Mouse (Mus musculus) MEL (cell line): Measurements from ENCODE around the gene Nmrk2. TPM values are rescaled to one million over a fixed set of nuclear protein-coding genes. Genes with fewer than 3 reads are reported as not detected.

Source experiments
- DNase-seq: peaks from one replicate; pipeline ENCODE4 v3.0.0; 2011; ENCODE audit warnings: low read depth, low spot score
- H3K27ac ChIP-seq: 2 replicates; pipeline ENCODE4 v1.5.1; 2012; ENCODE audit warnings: low read depth, mild to moderate bottlenecking, control low read depth, low read length, moderate library complexity; ENCODE audit not compliant: control insufficient read depth
- H3K27me3 ChIP-seq, 2 experiments: fragments of 150-350 bp in 1 of 2; sonication (generic) in 1 of 2; 2 replicates each; pipeline ENCODE4 v1.6.1; 2012; ENCODE audit warnings: low read length in 2 of 2, mild to moderate bottlenecking in 2 of 2, improper control_type of control experiment in 1 of 2, moderate library complexity in 1 of 2; ENCODE audit not compliant: insufficient read depth in 2 of 2, control insufficient read depth in 1 of 2
- H3K36me3 ChIP-seq, 2 experiments: 2 replicates each; pipeline ENCODE4 v1.6.1; 2012 to 2014; ENCODE audit warnings: low read length in 2 of 2, improper control_type of control experiment in 1 of 2, inconsistent platforms in 1 of 2, mild to moderate bottlenecking in 1 of 2; ENCODE audit not compliant: insufficient read depth in 2 of 2, control insufficient read depth in 1 of 2
- H3K4me1 ChIP-seq, 2 experiments: fragments of 150-350 bp in 1 of 2; sonication (generic) in 1 of 2; 2 replicates each; pipeline ENCODE4 v1.6.1; 2012; ENCODE audit warnings: low read length in 2 of 2, improper control_type of control experiment in 1 of 2, mild to moderate bottlenecking in 1 of 2; ENCODE audit not compliant: insufficient read depth in 2 of 2, control insufficient read depth in 1 of 2
- H3K4me3 ChIP-seq, 2 experiments: fragments of 150-350 bp in 1 of 2; sonication (generic) in 1 of 2; 2 replicates each; pipeline ENCODE4 v1.5.1; 2012; ENCODE audit warnings: low read depth in 2 of 2, low read length in 2 of 2, mild to moderate bottlenecking in 2 of 2, moderate library complexity in 2 of 2, control low read depth in 1 of 2, improper control_type of control experiment in 1 of 2; ENCODE audit not compliant: control insufficient read depth in 1 of 2, insufficient read depth in 1 of 2
- H3K79me2 ChIP-seq: 2 replicates; pipeline ENCODE4 v1.6.1; 2012; ENCODE audit warnings: mild to moderate bottlenecking, low read length, moderate library complexity; ENCODE audit not compliant: control insufficient read depth, poor library complexity, insufficient read depth
- H3K9ac ChIP-seq: 2 replicates; pipeline ENCODE4 v1.6.1; 2012; ENCODE audit warnings: low read depth, mild to moderate bottlenecking, control low read depth, low read length, moderate library complexity; ENCODE audit not compliant: control insufficient read depth, poor library complexity, severe bottlenecking
- H3K9me3 ChIP-seq: fragments of 150-350 bp; sonication (generic); replicated peaks from 2 replicates; pipeline ENCODE4 v1.6.1; 2012; ENCODE audit warnings: mild to moderate bottlenecking, low read length, improper control_type of control experiment, moderate library complexity; ENCODE audit not compliant: insufficient read depth
- CHD1 ChIP-seq: IDR thresholded peaks from 2 replicates; pipeline ENCODE4 v1.6.1; 2012; ENCODE audit warnings: low read depth, mild to moderate bottlenecking, inconsistent platforms, low read length, improper control_type of control experiment
- ELF1 ChIP-seq: IDR thresholded peaks from 2 replicates; pipeline ENCODE4 v1.6.1; 2014; ENCODE audit warnings: low read depth, mild to moderate bottlenecking, inconsistent platforms, low read length, improper control_type of control experiment, moderate library complexity
- EP300 ChIP-seq, 2 experiments: IDR thresholded peaks; 2 replicates each; pipeline ENCODE4 v1.6.1; 2011; ENCODE audit warnings: improper control_type of control experiment in 2 of 2, low read length in 2 of 2, low read depth in 1 of 2, mild to moderate bottlenecking in 1 of 2
- GABPA ChIP-seq: IDR thresholded peaks from 2 replicates; pipeline ENCODE4 v1.6.1; 2012; ENCODE audit warnings: low read depth, mild to moderate bottlenecking, inconsistent platforms, low read length, improper control_type of control experiment, moderate library complexity
- GATA1 ChIP-seq: IDR thresholded peaks from 2 replicates; pipeline ENCODE4 v1.6.1; 2011; ENCODE audit warnings: low read depth, low read length, improper control_type of control experiment
- HCFC1 ChIP-seq: IDR thresholded peaks from 2 replicates; pipeline ENCODE4 v1.6.1; 2012; ENCODE audit warnings: low read depth, mild to moderate bottlenecking, inconsistent platforms, low read length, improper control_type of control experiment, moderate library complexity
- JUND ChIP-seq: IDR thresholded peaks from 2 replicates; pipeline ENCODE4 v1.6.1; 2011; ENCODE audit warnings: low read depth, mild to moderate bottlenecking, improper control_type of control experiment, low read length
- MAFK ChIP-seq: IDR thresholded peaks from 2 replicates; pipeline ENCODE4 v1.6.1; 2011; ENCODE audit warnings: low read depth, mild to moderate bottlenecking, low read length, improper control_type of control experiment, borderline replicate concordance
- MAZ ChIP-seq: IDR thresholded peaks from 2 replicates; pipeline ENCODE4 v1.6.1; 2012; ENCODE audit warnings: low read depth, mild to moderate bottlenecking, inconsistent platforms, low read length, improper control_type of control experiment
- MEF2A ChIP-seq: IDR thresholded peaks from 2 replicates; pipeline ENCODE4 v1.6.1; 2014; ENCODE audit warnings: low read depth, mild to moderate bottlenecking, inconsistent platforms, low read length, improper control_type of control experiment; ENCODE audit not compliant: poor library complexity, insufficient replicate concordance, severe bottlenecking; ENCODE audit errors: extremely low read depth
- MYB ChIP-seq: IDR thresholded peaks from 2 replicates; pipeline ENCODE4 v1.6.1; 2011; ENCODE audit warnings: mild to moderate bottlenecking, low read depth, low read length, improper control_type of control experiment
- MYC ChIP-seq: IDR thresholded peaks from 2 replicates; pipeline ENCODE4 v1.6.1; 2011; ENCODE audit warnings: low read depth, mild to moderate bottlenecking, low read length, improper control_type of control experiment, moderate library complexity
- NELFE ChIP-seq: IDR thresholded peaks from 2 replicates; pipeline ENCODE4 v1.6.1; 2011; ENCODE audit warnings: low read depth, low read length, improper control_type of control experiment
- POLR2AphosphoS2 ChIP-seq: IDR thresholded peaks from 2 replicates; pipeline ENCODE4 v1.6.1; 2011; ENCODE audit warnings: low read length, improper control_type of control experiment
- POLR2AphosphoS5 ChIP-seq: IDR thresholded peaks from 2 replicates; pipeline ENCODE4 v1.6.1; 2012; ENCODE audit warnings: low read depth, borderline replicate concordance, mild to moderate bottlenecking, inconsistent platforms, low read length, moderate library complexity, mixed read lengths
- RCOR1 ChIP-seq: IDR thresholded peaks from 2 replicates; pipeline ENCODE4 v1.6.1; 2012; ENCODE audit warnings: low read depth, mild to moderate bottlenecking, inconsistent platforms, low read length, improper control_type of control experiment
- TAL1 ChIP-seq: IDR thresholded peaks from 2 replicates; pipeline ENCODE4 v1.6.1; 2012; ENCODE audit warnings: mild to moderate bottlenecking, inconsistent platforms, low read length, moderate library complexity, mixed read lengths
- TBP ChIP-seq: IDR thresholded peaks from 2 replicates; pipeline ENCODE4 v1.8.0; 2011; ENCODE audit warnings: low read depth, low read length, improper control_type of control experiment
- UBTF ChIP-seq: IDR thresholded peaks from 2 replicates; pipeline ENCODE4 v1.6.1; 2012; ENCODE audit warnings: low read depth, mild to moderate bottlenecking, inconsistent platforms, low read length, improper control_type of control experiment, moderate library complexity, borderline replicate concordance; ENCODE audit not compliant: insufficient read depth
- USF1 ChIP-seq: IDR thresholded peaks from 2 replicates; pipeline ENCODE4 v1.6.1; 2014; ENCODE audit warnings: low read depth, mild to moderate bottlenecking, inconsistent platforms, low read length, improper control_type of control experiment, moderate library complexity
- USF2 ChIP-seq, 2 experiments: IDR thresholded peaks; 2 replicates each; pipeline ENCODE4 v1.6.1; 2011 to 2012; ENCODE audit warnings: improper control_type of control experiment in 2 of 2, low read length in 2 of 2, borderline replicate concordance in 1 of 2, inconsistent platforms in 1 of 2, low read depth in 1 of 2, mild to moderate bottlenecking in 1 of 2; ENCODE audit not compliant: insufficient read depth in 1 of 2
- ZC3H11A ChIP-seq: IDR thresholded peaks from 2 replicates; pipeline ENCODE4 v1.6.1; 2012; ENCODE audit warnings: low read depth, mild to moderate bottlenecking, inconsistent platforms, low read length, improper control_type of control experiment
- ZKSCAN1 ChIP-seq: IDR thresholded peaks from 2 replicates; pipeline ENCODE4 v1.6.1; 2012; ENCODE audit warnings: low read depth, mild to moderate bottlenecking, inconsistent platforms, low read length, improper control_type of control experiment, moderate library complexity
- ZNF384 ChIP-seq: IDR thresholded peaks from 2 replicates; pipeline ENCODE4 v1.6.1; 2012; ENCODE audit warnings: low read depth, mild to moderate bottlenecking, inconsistent platforms, low read length, improper control_type of control experiment
- polyA plus RNA-seq, 2 experiments: library from polyadenylated mRNA; stranded (reverse) in 1 of 2; unstranded in 1 of 2; fragments of >175 nt in 1 of 2; fragments of >200 nt in 1 of 2; gene quantifications; 2 replicates each; pipeline versions ENCODE4 v1.2.1 to v1.2.4; 2012; ENCODE audit warnings: low replicate concordance in 2 of 2, low read depth in 1 of 2; ENCODE audit not compliant: insufficient read length in 2 of 2, insufficient read depth in 1 of 2, missing spikeins in 1 of 2
- total RNA-seq: library from RNA; depleted of rRNA; stranded (reverse); fragments of 300-350 nt; gene quantifications from 2 replicates; pipeline ENCODE4 v1.2.3, GENCODE M21; 2012

Nmrk2 gene
- total and polyA plus RNA-seq, 3 experiments, result not detected

DNA sequence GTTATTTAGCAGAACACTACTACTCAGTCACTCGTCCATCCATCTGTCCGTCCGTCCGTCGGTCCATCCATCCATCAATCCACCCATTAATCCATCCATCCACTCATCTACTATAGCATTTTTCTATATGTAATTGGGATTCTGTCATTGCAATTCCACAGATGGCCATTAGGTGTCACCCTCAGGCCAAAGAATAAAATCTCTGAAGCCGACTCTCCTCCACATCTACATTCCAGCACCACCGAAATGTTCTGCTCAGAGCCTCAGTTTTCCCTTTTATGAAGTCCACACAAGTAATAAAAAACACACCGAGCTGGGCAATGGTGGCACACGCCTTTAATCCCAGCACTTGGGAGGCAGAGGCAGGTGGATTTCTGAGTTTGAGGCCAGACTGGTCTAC is 3.6 kb downstream of the Nmrk2 start (continued):
- TF ChIP-seq TBP, result no peak
- TF ChIP-seq, all 39 proteins: peak for 9

DNA sequence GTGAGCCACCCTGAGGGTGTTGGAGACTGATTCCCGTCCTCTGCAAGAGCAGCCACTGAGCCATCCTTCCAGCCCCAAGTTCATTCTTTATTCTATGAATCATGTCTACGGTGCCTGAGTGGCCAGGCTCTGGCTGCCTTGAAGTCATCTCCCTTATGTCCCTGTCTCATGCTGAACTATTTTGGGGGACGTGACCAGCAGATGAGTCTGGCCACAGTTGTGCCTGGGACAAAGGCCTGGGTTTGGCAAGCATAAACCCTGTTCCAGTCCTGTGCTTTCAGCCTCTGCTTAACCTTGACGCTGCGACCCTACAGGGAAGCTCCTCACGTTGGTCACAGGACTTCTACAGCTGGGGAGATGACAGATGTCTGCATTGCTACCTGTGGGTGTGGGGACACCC is 4.5 kb downstream of the Nmrk2 start:
- Histone ChIP-seq H3K9me3 (no peaks in the 10 kb centered on the region), H3K79me2 (peaks cover 3% of the 10 kb centered on the region; the same call in 1 of the 2 replicates), H3K9ac (no peak overlapping the region), H3K27ac (no peak overlapping the region), H3K27me3 (no peaks in the 10 kb centered on the region), H3K4me3 (no peak overlapping the region), H3K36me3 (no peaks in the 10 kb centered on the region), H3K4me1 (0 out of 4 replicates have a peak, but pooled peaks cover 0 to 4% of the 10 kb centered on the region in 2 experiments)
- TF ChIP-seq POLR2AphosphoS2 (no peak), USF2 (IDR thresholded peaks at IDR 0.05; ENCODE audit: borderline replicate concordance in 1 of 2, insufficient read depth in 1 of 2, low read depth in 1 of 2, low read length in 2 of 2) (no peak), ZNF384 (no peak), MYC (no peak), USF1 (no peak), JUND (no peak), TAL1 (no peak), NELFE (no peak), MEF2A (no peak), ELF1 (no peak), CHD1 (no peak), GATA1 (no peak), HCFC1 (no peak), POLR2AphosphoS5 (no peak), EP300 (IDR thresholded peaks at IDR 0.05; ENCODE audit: low read depth in 1 of 2, low read length in 2 of 2) (no peak), ZC3H11A (no peak), GABPA (no peak), ZKSCAN1 (no peak)
- DNase-seq, result no peak

DNA sequence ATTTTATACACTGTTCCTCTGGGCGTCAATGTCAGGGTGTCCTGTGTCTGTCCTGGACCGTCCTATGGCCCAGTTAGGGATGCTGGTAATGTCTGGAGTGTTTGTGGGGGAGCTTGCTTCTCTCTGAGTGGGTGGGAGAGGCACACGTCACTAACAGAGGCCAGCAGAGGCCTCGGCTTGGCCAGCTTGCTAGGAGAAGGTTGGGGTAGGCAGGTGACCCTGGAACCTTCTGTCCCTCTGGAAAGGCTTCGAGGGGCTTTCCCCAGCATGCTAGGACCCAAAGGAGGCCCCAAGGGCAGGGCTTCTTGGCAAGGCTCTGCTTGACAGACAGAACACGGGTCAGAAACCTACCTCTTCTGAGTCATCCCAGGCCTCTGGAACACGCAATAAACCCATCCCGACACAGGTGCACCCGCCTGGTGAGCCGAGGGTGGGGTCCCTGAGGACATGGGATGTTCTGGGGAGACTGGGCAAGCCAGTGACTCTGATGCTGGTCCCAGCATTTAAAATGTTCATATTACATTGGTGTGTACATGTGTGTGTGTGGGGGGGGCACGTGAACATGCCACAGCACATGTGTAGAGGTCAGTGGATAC is 5.3 kb downstream of the Nmrk2 start:
- no peak for DNase-seq
- Histone ChIP-seq H3K36me3 (no peaks in the 10 kb centered on the region), H3K4me1 (peaks cover 0 to 7% of the 10 kb centered on the region in 2 experiments; a peak in 2 of 4 replicates), H3K4me3 (no peak overlapping the region), H3K27me3 (no peaks in the 10 kb centered on the region), H3K79me2 (peaks cover 3% of the 10 kb centered on the region; the same call in 1 of the 2 replicates), H3K27ac (no peak overlapping the region), H3K9me3 (no peaks in the 10 kb centered on the region), H3K9ac (no peak overlapping the region)
- no peak for TF ChIP-seq MAZ
- TF ChIP-seq MYB, result no peak
- no peak for TF ChIP-seq NELFE
- TF ChIP-seq RCOR1, result no peak
- TF ChIP-seq UBTF, result no peak
- no peak for TF ChIP-seq MAFK
